Mouse (Mus musculus): ENCODE measurements around the gene Bola1.

DNA sequence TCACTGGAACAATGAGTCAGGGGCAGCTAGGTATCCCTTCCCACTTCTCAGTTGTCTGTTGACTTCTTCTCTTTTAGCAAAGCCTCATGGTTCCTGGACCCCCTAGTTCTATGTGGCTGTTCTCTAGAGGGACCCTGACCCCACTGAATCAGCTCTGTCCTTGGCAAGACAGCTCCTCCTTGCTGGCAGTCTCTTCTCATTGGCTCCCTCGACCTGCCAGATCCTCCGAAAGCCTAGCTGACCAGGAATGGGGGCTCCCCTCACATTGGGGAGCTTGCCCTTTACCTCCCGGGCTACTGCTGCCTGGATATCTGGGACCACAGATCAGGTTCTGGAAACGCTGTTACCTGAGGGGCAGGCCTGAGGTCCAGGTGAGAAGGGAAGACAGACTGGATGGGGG lies 49.2 kb downstream of the Bola1 start:
- no peak for TF ChIP-seq TBP (IDR thresholded peaks at IDR 0.05; ENCODE audit: low read depth, low read length)
- no peak for TF ChIP-seq HCFC1 (IDR thresholded peaks at IDR 0.05; ENCODE audit: low read depth, low read length)
- no peak for TF ChIP-seq CTCF (IDR thresholded peaks at IDR 0.05 in 2 of 3, conservative IDR thresholded peaks at IDR 0.05 in 1 of 3; ENCODE audit: control insufficient read depth in 1 of 3, insufficient read depth in 1 of 3, low read depth in 2 of 3, low read length in 3 of 3, poor library complexity in 1 of 3, severe bottlenecking in 1 of 3)
- no peak for TF ChIP-seq ETS1 (IDR thresholded peaks at IDR 0.05; ENCODE audit: low read depth, low read length)
- TF ChIP-seq NRF1 (IDR thresholded peaks at IDR 0.05; ENCODE audit: insufficient read depth, low read depth, low read length, poor library complexity, severe bottlenecking): no peak
- no peak for TF ChIP-seq POLR2A (IDR thresholded peaks at IDR 0.05; ENCODE audit: control insufficient read depth in 1 of 2, insufficient read depth in 1 of 2, low read depth in 1 of 2, low read length in 2 of 2, poor library complexity in 1 of 2)
- TF ChIP-seq E2F4 (IDR thresholded peaks at IDR 0.05; ENCODE audit: borderline replicate concordance, low read depth, low read length): no peak
- TF ChIP-seq USF1 (IDR thresholded peaks at IDR 0.05; ENCODE audit: low read depth, low read length): no peak
- TF ChIP-seq MEF2A (IDR thresholded peaks at IDR 0.05; ENCODE audit: extremely low read depth, insufficient replicate concordance, low read depth, low read length, poor library complexity, severe bottlenecking): no peak
- TF ChIP-seq GATA1 (IDR thresholded peaks at IDR 0.05; ENCODE audit: low read depth, low read length): no peak
